Mouse (Mus musculus): Measurements from ENCODE around the gene Serpina3i. TPM values are rescaled to one million over a fixed set of nuclear protein-coding genes. Genes with fewer than 3 reads are reported as not detected.

The Serpina3i gene
- polyA plus RNA-seq, 1 experiment from 2014 or later = not detected

Other genes starting within 250 kb of the Serpina3i start
- not detected in 2 replicates for gene Serpina9, start 249.4 kb upstream of the Serpina3i start, polyA plus RNA-seq (2016; fragmentation: Nextera tagmentation; extraction: Ambion mirVana)
- gene Serpina12, start 218.7 kb upstream of the Serpina3i start, polyA plus RNA-seq (2016; fragmentation: Nextera tagmentation; extraction: Ambion mirVana) = not detected in 2 replicates
- gene Serpina5, start 162.0 kb upstream of the Serpina3i start, polyA plus RNA-seq (2016; fragmentation: Nextera tagmentation; extraction: Ambion mirVana) = not detected in 2 replicates
- gene Serpina3a, start 150.4 kb upstream of the Serpina3i start, polyA plus RNA-seq (2016; fragmentation: Nextera tagmentation; extraction: Ambion mirVana) = not detected in 2 replicates
- not detected in 2 replicates for gene Serpina3b, start 135.1 kb upstream of the Serpina3i start, polyA plus RNA-seq (2016; fragmentation: Nextera tagmentation; extraction: Ambion mirVana)
- not detected in 2 replicates for gene Serpina3c, start 109.3 kb upstream of the Serpina3i start, polyA plus RNA-seq (2016; fragmentation: Nextera tagmentation; extraction: Ambion mirVana)
- 0.11 and 0.32 TPM in 2 replicates for gene Serpina3f, start 48.6 kb upstream of the Serpina3i start, polyA plus RNA-seq (2016; fragmentation: Nextera tagmentation; extraction: Ambion mirVana)
- 0.11 TPM in 1 of 2 replicates, not detected in the other for gene Serpina3g, start 26.9 kb upstream of the Serpina3i start, polyA plus RNA-seq (2016; fragmentation: Nextera tagmentation; extraction: Ambion mirVana)
- not detected in 2 replicates for gene Serpina3j, start 51.4 kb downstream of the Serpina3i start, polyA plus RNA-seq (2016; fragmentation: Nextera tagmentation; extraction: Ambion mirVana)
- not detected in 2 replicates for gene Serpina3k, start 75.4 kb downstream of the Serpina3i start, polyA plus RNA-seq (2016; fragmentation: Nextera tagmentation; extraction: Ambion mirVana)
- not detected in 2 replicates for gene Serpina3m, start 75.4 kb downstream of the Serpina3i start, polyA plus RNA-seq (2016; fragmentation: Nextera tagmentation; extraction: Ambion mirVana)
- not detected in 2 replicates for gene Serpina3n, start 143.6 kb downstream of the Serpina3i start, polyA plus RNA-seq (2016; fragmentation: Nextera tagmentation; extraction: Ambion mirVana)
- 2.2 and 2.9 TPM in 2 replicates for gene Gsc, start 210.2 kb downstream of the Serpina3i start, polyA plus RNA-seq (2016; fragmentation: Nextera tagmentation; extraction: Ambion mirVana)